Mouse (Mus musculus) liver, embryonic 14.5 days (tissue): ENCODE data around the gene Polr2c. TPM values are rescaled to one million over a fixed set of nuclear protein-coding genes. Genes with fewer than 3 reads are reported as not detected.
A peak's percentile ranks its signal among the peaks of the same experiment; 100 is the strongest.

Experiments used
- ATAC-seq: fragments of 200-750 bp; cut with Nextera tagmentation; 2 replicates; pipeline ENCODE4 v1.8.0; 2017; ENCODE audit warnings: moderate number of reproducible peaks, mild to moderate bottlenecking, moderate library complexity; ENCODE audit not compliant: insufficient read depth
- DNase-seq, 3 experiments: peaks; one replicate each; pipeline ENCODE4 v3.0.0-alpha.2; 2012 to 2013; ENCODE audit warnings: low read depth in 3 of 3, low spot score in 3 of 3
- H3K27ac ChIP-seq: fragments of 300-500 bp; sonication (generic); 2 replicates; pipeline ENCODE4 v1.5.1; 2014; ENCODE audit warnings: moderate library complexity, mild to moderate bottlenecking, control low read depth, inconsistent platforms
- H3K27me3 ChIP-seq: fragments of 300-500 bp; sonication (generic); 2 replicates; pipeline ENCODE4 v1.6.1; 2014; ENCODE audit warnings: mild to moderate bottlenecking, low read length, moderate library complexity; ENCODE audit not compliant: control insufficient read depth, insufficient read depth
- H3K36me3 ChIP-seq: fragments of 300-500 bp; sonication (generic); replicated peaks from 2 replicates; pipeline ENCODE4 v1.6.1; 2014; ENCODE audit warnings: low read depth; ENCODE audit not compliant: control insufficient read depth, insufficient read depth
- H3K4me1 ChIP-seq, 2 experiments: fragments of 200-500 bp in 1 of 2; fragments of 300-500 bp in 1 of 2; sonication (generic) in 1 of 2; replicated peaks; 2 replicates each; pipeline ENCODE4 v1.6.1; 2012 to 2014; ENCODE audit warnings: antibody characterized with exemption in 1 of 2, inconsistent platforms in 1 of 2, low read length in 1 of 2; ENCODE audit not compliant: control insufficient read depth in 2 of 2, insufficient read depth in 2 of 2
- H3K4me2 ChIP-seq: fragments of 300-500 bp; sonication (generic); 2 replicates; pipeline ENCODE4 v1.6.1; 2014; ENCODE audit warnings: low read depth, mild to moderate bottlenecking, control low read depth, moderate library complexity
- H3K4me3 ChIP-seq, 2 experiments: fragments of 200-500 bp in 1 of 2; fragments of 300-500 bp in 1 of 2; sonication (generic) in 1 of 2; 2 replicates each; pipeline ENCODE4 v1.5.1; 2012 to 2014; ENCODE audit warnings: low read depth in 2 of 2, low read length in 2 of 2, mild to moderate bottlenecking in 2 of 2, control low read depth in 1 of 2, inconsistent platforms in 1 of 2, moderate library complexity in 1 of 2; ENCODE audit not compliant: insufficient read depth in 1 of 2
- H3K9ac ChIP-seq: fragments of 300-500 bp; sonication (generic); replicated peaks from 2 replicates; pipeline ENCODE4 v1.6.1; 2014; ENCODE audit warnings: mild to moderate bottlenecking, control low read depth, moderate library complexity
- H3K9me3 ChIP-seq: fragments of 300-500 bp; sonication (generic); 2 replicates; pipeline ENCODE4 v1.6.1; 2016; ENCODE audit warnings: low read length, mixed read lengths; ENCODE audit not compliant: control insufficient read depth
- CTCF ChIP-seq: IDR thresholded peaks from 2 replicates; pipeline ENCODE4 v1.5.1; 2016; ENCODE audit warnings: antibody characterized with exemption, low read depth, control low read depth
- EP300 ChIP-seq: IDR thresholded peaks from 2 replicates; pipeline ENCODE4 v1.6.1; 2016; ENCODE audit warnings: antibody characterized with exemption, low read depth
- WGBS: fragments of 180-500 bp; shearing (Covaris S2); extraction: QIAGEN DNeasy Blood & Tissue Kit; methylation state at CpG from one replicate; pipeline ENCODE4 v1.1.7; 2014; ENCODE audit not compliant: insufficient replicate concordance; 5-methylcytosine and 5-hydroxymethylcytosine counted together
- polyA plus RNA-seq, 2 experiments: library from polyadenylated mRNA; depleted of rRNA in 1 of 2; stranded (reverse) in 1 of 2; unstranded in 1 of 2; fragments of >200 nt; fragmentation: Nextera tagmentation in 1 of 2; extraction: Ambion mirVana in 1 of 2; gene quantifications; 2 replicates each; pipeline versions ENCODE4 v1.2.1 to v1.2.3; 2012 to 2014

Gene Polr2c
- polyA plus RNA-seq, 2 experiments = 51.6 to 73.5 TPM

- TF ChIP-seq EP300 (no peak), CTCF (no peak)
- Histone ChIP-seq H3K4me1 (peaks cover 25 to 26% of the 10 kb centered on the region in 2 experiments), H3K9ac (no peak overlapping the region), H3K27ac (no peak overlapping the region), H3K36me3 (no peaks in the 10 kb centered on the region), H3K4me3 (no peak overlapping the region), H3K27me3 (no peaks in the 10 kb centered on the region), H3K4me2 (no peak overlapping the region), H3K9me3 (no peaks in the 10 kb centered on the region)
- no peak for DNase-seq
- no peak for ATAC-seq
- 86% methylated on average over 12 of the region's 12 CpGs for WGBS
Observed at GRCm38 (mm10) chr8:94904450-94905175, 47.4 kb downstream of the Polr2c start.

DNA sequence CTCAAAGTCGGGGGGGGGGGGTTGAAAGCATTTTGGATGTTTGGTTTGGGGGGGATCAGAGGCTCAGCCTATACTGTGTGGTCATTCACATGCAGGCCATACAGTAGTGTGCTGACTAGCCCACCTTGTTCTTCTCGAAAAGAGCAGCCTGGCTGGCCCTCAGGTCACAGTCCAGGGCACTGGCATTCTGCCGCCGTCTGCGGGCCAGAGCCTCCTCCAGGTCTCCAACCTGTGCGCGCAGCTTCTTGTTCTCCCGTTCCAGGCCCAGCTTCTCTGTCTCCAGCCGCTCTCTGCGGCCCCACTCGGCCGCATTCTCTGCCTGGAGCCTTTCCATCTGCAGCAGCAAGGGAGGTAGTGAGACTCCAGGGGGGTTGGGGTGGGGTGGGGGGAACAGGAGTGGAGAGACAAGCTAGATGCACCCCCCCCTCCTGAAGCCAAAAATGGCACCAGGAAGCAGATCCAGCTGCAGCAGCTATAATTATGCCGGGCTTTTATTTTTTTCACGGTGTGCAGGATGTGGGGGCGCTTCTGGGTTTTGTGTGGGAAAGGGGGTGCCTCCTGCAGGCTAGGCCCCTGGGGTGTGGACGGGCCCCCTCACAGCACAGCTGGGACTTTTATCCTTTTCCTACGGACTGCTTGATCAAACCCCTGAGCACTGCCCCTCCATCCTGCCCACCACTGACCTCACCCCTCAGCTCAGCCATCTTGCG lies 50.5 kb downstream of the Polr2c start:
- Histone ChIP-seq H3K4me2 (no peak overlapping the region), H3K4me3 (no peak overlapping the region), H3K9me3 (no peaks in the 10 kb centered on the region), H3K36me3 (no peaks in the 10 kb centered on the region), H3K27me3 (peaks cover 1% of the 10 kb centered on the region; the same call in 1 of the 2 replicates), H3K27ac (no peak overlapping the region), H3K9ac (no peak overlapping the region), H3K4me1 (peaks cover 0 to 3% of the 10 kb centered on the region in 2 experiments; a peak in 3 of 4 replicates)
- 84% methylated on average over 18 of the region's 18 CpGs for WGBS
- TF ChIP-seq EP300 (no peak), CTCF (no peak)
- ATAC-seq (no peak), DNase-seq (no peak)

- H3K9me3 ChIP-seq = no peaks in the 10 kb centered on the region
- no peak overlapping the region for H3K4me3 ChIP-seq
- peak; percentile 76 to 81 (median 77) for DNase-seq
- peaks cover 6% of the 10 kb centered on the region; the same call in 1 of the 2 replicates for H3K27me3 ChIP-seq
- TF ChIP-seq EP300 = 0 out of 2 replicates have a peak, but pooled peaks have one; percentile 28
- TF ChIP-seq CTCF = peak; percentile 98
- H3K27ac ChIP-seq = no peak overlapping the region
- WGBS = 9% methylated on average over 4 of the region's 4 CpGs
- H3K4me2 ChIP-seq = no peak overlapping the region
- peaks cover 0 to 3% of the 10 kb centered on the region in 2 experiments; a peak in 3 of 4 replicates for H3K4me1 ChIP-seq
- no peaks in the 10 kb centered on the region for H3K36me3 ChIP-seq
- no peak overlapping the region for H3K9ac ChIP-seq
- peak; percentile 75 for ATAC-seq
Observed at GRCm38 (mm10) chr8:94908847-94909246, 51.6 kb downstream of the Polr2c start.

- Histone ChIP-seq H3K9me3 (no peaks in the 10 kb centered on the region), H3K36me3 (no peaks in the 10 kb centered on the region), H3K27me3 (peaks cover 6% of the 10 kb centered on the region; the same call in 1 of the 2 replicates), H3K4me1 (peaks cover 3 to 17% of the 10 kb centered on the region in 2 experiments), H3K4me2 (peak overlapping the region; percentile 42), H3K9ac (no peak overlapping the region), H3K4me3 (peak overlapping the region in 1 of 2 experiments; percentile 12; a peak in 1 of 4 replicates), H3K27ac (no peak overlapping the region)
- WGBS = 36% methylated on average over 77 of the region's 77 CpGs
- no peak for ATAC-seq
- no peak for DNase-seq
- TF ChIP-seq CTCF = peak; percentile 79
- TF ChIP-seq EP300 = no peak
Observed at GRCm38 (mm10) chr8:94913061-94913660, 55.9 kb downstream of the Polr2c start.
